Mouse (Mus musculus) retina, postnatal 1 day (tissue): Measurements from ENCODE around the gene Smim23.

Source experiments
- DNase-seq: peaks from one replicate; pipeline ENCODE4 v3.0.0-alpha.2; 2012

Smim23 gene

DNA sequence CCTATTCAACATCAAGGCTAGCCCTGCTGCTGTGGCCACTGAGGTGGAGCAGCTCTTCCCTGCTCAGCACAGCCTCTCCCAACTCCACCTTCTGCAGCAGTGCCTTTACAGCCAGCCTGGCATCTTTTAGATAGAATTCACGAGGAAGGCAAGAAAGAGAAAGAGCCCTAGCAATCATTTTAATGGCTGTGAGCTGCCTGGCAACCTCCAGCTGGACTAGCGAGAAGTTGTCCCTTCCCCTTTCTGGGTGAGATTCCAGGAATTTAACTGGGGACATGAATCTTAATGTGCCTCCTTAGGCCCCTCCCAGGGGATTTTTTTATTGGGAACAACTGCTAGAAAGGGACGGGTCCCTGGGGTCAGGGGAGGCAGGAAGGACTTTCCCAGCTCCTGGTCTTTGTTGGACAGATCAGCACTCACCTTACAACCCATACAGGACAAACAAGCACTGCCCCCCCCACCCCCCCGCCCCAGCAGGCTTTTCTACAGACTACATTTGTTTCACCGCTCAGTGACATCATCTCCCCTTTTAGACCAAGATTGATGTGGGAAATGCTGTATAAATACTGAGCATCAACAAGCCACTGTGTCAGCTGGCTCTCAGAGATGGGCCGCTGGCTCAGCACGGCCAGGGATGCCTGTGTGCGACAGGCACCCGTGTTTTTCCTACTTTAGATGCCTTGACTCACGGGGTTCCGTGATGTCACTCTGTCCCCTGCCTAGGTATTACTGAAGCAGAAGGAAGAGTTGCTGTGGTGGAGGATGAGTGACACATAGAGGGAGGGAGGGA lies 43.5 kb downstream of the Smim23 start:
- no peak for DNase-seq

DNA sequence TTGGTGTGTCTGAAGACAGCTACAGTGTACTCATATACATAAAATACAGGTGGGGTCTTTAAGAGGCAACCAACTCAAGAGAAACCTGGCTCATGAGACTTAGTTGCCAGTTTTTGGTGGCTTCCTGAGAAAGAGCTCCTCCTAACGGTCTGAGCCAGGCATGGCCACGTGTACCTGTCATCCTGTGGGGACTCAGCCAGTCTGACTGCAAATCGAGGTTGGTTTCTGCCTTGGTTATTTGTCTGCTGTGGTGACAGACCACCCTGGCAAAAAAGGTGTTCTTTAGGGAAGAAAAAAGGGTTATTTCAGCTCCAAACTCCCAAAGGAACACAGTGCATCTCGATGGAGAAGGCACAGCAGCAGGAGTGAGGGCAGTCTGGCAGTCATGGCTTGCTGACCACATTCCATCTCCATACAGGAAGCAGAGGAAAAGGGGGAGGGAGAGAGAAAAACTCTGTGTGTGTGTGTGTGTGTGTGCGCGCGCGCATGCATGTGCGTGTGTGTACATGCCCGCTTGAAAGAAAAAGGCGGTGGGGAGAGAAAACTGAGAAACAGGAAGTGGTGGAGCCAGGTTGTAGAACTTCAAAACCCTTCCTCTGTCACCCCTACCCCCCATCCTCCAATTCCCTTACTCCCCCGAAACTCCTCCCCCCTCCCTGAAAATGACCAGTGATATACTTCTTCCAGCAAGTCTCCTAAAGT lies 55.6 kb downstream of the Smim23 start:
- DNase-seq: no peak
